Mouse (Mus musculus) embryonic facial prominence, embryonic 10.5 days (tissue): ENCODE data around the gene Cdca8. TPM values are rescaled to one million over a fixed set of nuclear protein-coding genes. Genes with fewer than 3 reads are reported as not detected.

Experiments used
- DNase-seq: peaks from one replicate; pipeline ENCODE4 v3.0.0-alpha.2; 2017; ENCODE audit warnings: low spot score
- H3K27ac ChIP-seq: fragments of 300-500 bp; sonication (generic); replicated peaks from 2 replicates; pipeline ENCODE4 v1.5.1; 2016; ENCODE audit warnings: mild to moderate bottlenecking
- H3K27me3 ChIP-seq: fragments of 300-500 bp; sonication (generic); replicated peaks from 2 replicates; pipeline ENCODE4 v1.6.1; 2016; ENCODE audit warnings: low read depth, mild to moderate bottlenecking; ENCODE audit not compliant: poor library complexity, severe bottlenecking
- H3K36me3 ChIP-seq: fragments of 300-500 bp; sonication (generic); replicated peaks from 2 replicates; pipeline ENCODE4 v1.6.1; 2016; ENCODE audit warnings: mild to moderate bottlenecking, moderate library complexity
- H3K4me1 ChIP-seq: fragments of 300-500 bp; sonication (generic); 2 replicates; pipeline ENCODE4 v1.6.1; 2016
- H3K4me3 ChIP-seq: fragments of 300-500 bp; sonication (generic); 2 replicates; pipeline ENCODE4 v1.5.1; 2016; ENCODE audit warnings: mild to moderate bottlenecking, moderate library complexity
- H3K9me3 ChIP-seq: fragments of 300-500 bp; sonication (generic); 2 replicates; pipeline ENCODE4 v1.6.1; 2016; ENCODE audit warnings: mild to moderate bottlenecking
- WGBS: fragments of 180-500 bp; shearing (Covaris S2); methylation state at CpG from one replicate; pipeline ENCODE4 v1.1.7; 2016; 5-methylcytosine and 5-hydroxymethylcytosine counted together
- polyA plus RNA-seq: library from polyadenylated mRNA; unstranded; fragments of >200 nt; fragmentation: Nextera tagmentation; extraction: Ambion mirVana; gene quantifications from 2 replicates; pipeline ENCODE4 v1.2.1, GENCODE M21; 2016

Cdca8 gene
- polyA plus RNA-seq, 1 experiment from 2014 or later: 230 TPM

DNA sequence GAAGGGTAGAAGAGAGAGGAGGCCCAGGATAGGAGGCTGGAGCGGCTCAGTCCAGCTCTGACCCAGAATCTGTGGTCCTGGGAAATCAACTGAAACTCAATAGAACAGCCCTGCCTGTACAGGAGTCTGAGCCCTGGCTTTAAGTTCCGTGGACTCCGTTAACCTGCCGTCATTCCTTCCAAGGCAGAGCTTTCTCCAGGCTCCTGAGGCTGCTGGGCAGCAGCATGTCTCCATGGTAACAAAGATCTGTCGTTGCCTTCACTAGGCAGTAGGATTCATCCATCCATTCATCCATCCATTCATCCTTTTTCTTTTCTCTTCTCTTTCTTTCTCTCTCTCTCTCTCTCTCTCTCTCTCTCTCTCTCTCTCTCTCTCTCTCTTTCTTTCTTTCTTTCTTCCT lies 31.6 kb upstream of the Cdca8 start:
- H3K27ac ChIP-seq: peak overlapping the region; percentile 62; the same call in 1 of the 2 replicates
- peaks cover 79% of the 10 kb centered on the region for H3K4me1 ChIP-seq
- H3K36me3 ChIP-seq: no peaks in the 10 kb centered on the region
- peak; percentile 18 for DNase-seq
- no peak overlapping the region for H3K4me3 ChIP-seq
- WGBS: 44% methylated on average over 5 of the region's 5 CpGs
- H3K9me3 ChIP-seq: no peaks in the 10 kb centered on the region
- peaks cover 57% of the 10 kb centered on the region for H3K27me3 ChIP-seq

DNA sequence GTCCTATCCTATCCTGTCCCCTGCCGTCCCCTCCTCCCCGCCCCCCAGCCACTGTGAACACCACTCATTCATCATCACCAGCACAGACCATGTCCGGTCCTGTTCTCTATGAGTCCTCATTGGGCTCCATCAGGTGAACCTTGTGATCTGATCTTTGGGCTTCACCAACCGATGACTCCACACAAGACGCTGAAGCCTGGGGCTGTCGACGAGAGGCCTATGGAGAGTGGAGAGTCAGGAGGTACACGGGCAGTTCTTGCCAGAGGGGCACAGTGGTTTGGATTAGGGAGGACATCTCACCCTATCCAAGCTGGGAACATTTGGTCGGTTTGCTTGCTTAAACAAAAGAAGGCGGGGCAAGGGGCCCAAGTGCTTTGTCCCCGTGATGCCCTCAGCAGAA lies 31.1 kb upstream of the Cdca8 start:
- WGBS: 73% methylated on average over 11 of the region's 11 CpGs
- H3K27ac ChIP-seq: peak overlapping the region; percentile 62; the same call in 1 of the 2 replicates

DNA sequence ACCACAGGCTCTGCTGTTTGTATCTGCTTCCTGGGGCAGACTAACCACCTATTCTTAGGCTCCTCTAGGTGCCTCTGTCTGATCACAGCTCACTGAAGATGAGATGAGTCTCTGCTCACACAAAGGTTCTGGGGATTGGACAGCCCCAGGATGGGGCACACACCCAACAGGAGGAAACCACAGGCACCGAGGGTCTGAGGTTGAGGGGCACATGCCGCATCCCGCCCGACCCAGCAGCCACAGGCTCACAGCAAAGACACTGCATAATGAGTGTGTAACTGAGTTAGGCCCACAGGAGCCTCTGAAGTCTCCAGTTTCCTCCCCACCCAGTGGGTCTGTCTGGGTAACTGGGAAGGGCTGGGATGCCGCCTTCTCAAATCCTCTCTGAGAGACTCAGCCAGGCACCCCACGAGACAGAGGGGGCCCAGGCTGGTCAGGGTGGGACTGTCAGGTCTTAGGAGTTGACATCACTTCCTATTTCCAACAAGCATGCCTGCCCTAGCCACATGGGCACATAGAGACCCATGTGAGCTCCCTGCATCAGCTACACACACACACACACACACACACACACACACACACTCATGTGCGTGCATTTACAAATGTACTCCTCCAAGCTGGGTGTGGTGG lies 30.2 kb upstream of the Cdca8 start:
- Histone ChIP-seq H3K27me3 (peaks cover 61% of the 10 kb centered on the region), H3K9me3 (no peaks in the 10 kb centered on the region), H3K4me3 (peak overlapping the region; percentile 9; the same call in 1 of the 2 replicates), H3K27ac (peak overlapping the region; percentile 79), H3K4me1 (peaks cover 78% of the 10 kb centered on the region), H3K36me3 (no peaks in the 10 kb centered on the region)
- WGBS: 64% methylated on average over 7 of the region's 7 CpGs
- peak; percentile 13 for DNase-seq

More for the DNA sequence above, 31.1 kb upstream of the Cdca8 start:
- Histone ChIP-seq H3K27me3 (peaks cover 62% of the 10 kb centered on the region), H3K4me1 (peaks cover 79% of the 10 kb centered on the region), H3K36me3 (no peaks in the 10 kb centered on the region), H3K4me3 (no peak overlapping the region), H3K9me3 (no peaks in the 10 kb centered on the region)
- DNase-seq: no peak

DNA sequence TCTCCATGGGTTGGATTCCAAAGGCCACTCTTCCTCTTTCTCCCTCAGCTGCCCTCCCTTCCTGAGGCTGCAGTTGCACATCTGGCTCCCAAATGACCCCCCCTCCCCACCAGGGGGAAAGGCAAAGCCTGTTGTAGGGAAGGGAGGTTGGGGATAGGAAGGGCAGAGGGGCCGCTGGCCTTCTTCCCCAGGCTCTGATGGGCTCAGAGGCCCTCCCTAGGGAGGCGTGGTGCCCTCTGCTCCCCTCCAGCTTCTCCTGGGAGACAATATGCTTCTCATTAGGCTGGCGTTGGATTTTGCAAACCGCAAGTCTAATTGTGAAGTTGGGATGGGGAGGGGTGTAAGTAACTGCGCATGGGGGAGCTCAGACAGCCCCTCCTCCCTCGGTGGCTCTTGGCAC lies 29.6 kb upstream of the Cdca8 start:
- H3K27ac ChIP-seq: peak overlapping the region; percentile 79
- no peaks in the 10 kb centered on the region for H3K9me3 ChIP-seq
- H3K4me1 ChIP-seq: peaks cover 75% of the 10 kb centered on the region
- peak; percentile 63 for DNase-seq
- H3K27me3 ChIP-seq: peaks cover 61% of the 10 kb centered on the region
- peak overlapping the region; percentile 9; the same call in 1 of the 2 replicates for H3K4me3 ChIP-seq
- 36% methylated on average over 6 of the region's 6 CpGs for WGBS
- no peaks in the 10 kb centered on the region for H3K36me3 ChIP-seq

DNA sequence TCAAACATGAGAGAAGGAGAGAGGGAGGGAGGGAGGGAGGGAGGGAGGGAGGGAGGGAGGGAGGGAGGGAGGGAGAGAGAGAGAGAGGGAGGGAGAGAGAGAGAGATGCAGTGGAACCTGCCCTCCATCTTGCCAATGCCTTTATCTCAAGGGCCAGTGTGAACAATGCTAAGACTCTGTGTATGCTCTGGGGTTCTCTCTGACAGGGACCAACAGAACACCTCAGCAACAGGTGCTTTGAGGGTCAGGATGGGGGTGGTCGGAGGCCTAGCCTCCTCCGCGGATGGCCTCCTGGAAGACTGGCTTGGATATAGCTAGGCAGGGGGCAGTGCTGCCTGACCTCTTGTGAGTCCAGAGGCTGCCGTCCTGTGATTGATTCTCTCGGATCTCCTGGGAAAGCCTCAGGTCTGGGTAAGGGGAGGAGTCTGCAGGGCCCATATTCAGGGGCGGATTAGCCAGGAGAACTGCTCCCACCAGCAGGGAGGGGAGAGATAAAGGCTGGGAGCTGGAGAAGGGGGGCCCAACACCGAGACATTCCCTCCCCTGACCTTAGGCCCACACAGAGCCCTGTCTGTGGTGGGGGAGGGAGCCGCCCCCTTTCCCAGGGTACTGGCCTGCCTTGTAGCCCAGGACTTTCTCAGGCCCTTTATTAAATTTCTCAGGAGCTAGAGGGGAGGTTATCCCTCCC lies 25.9 kb upstream of the Cdca8 start:
- Histone ChIP-seq H3K27me3 (peaks cover 52% of the 10 kb centered on the region), H3K36me3 (no peaks in the 10 kb centered on the region), H3K4me3 (0 out of 2 replicates have a peak overlapping the region, but pooled peaks have one; percentile 9), H3K4me1 (peaks cover 54% of the 10 kb centered on the region), H3K9me3 (no peaks in the 10 kb centered on the region), H3K27ac (peak overlapping the region; percentile 71)
- 10% methylated on average over 8 of the region's 8 CpGs for WGBS
- DNase-seq: peak; percentile 55

DNA sequence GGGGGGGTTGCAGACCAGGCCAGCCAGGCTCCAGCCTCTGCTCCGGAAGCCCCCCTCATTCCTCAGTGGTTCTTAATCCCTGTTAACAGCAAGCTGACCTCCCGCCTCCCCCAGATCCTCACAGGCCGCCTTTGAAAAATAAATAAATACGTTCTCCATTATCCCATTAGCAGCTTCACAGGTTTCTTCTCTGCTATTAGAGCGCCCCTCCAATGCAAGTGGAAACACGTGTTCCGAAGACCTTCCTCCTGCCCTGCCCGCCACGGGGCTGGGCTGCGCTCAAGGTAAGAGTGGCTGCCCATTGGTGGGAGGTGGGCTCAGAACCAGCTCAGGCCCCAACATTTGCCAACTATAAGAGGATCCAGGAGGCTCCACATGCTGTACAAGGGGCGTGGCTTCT lies 23.5 kb upstream of the Cdca8 start:
- H3K4me1 ChIP-seq: peaks cover 42% of the 10 kb centered on the region
- 30% methylated on average over 11 of the region's 11 CpGs for WGBS
- H3K36me3 ChIP-seq: no peaks in the 10 kb centered on the region
- peaks cover 36% of the 10 kb centered on the region for H3K27me3 ChIP-seq
- H3K4me3 ChIP-seq: no peak overlapping the region
- H3K27ac ChIP-seq: no peak overlapping the region
- no peaks in the 10 kb centered on the region for H3K9me3 ChIP-seq
- DNase-seq: peak; percentile 66

DNA sequence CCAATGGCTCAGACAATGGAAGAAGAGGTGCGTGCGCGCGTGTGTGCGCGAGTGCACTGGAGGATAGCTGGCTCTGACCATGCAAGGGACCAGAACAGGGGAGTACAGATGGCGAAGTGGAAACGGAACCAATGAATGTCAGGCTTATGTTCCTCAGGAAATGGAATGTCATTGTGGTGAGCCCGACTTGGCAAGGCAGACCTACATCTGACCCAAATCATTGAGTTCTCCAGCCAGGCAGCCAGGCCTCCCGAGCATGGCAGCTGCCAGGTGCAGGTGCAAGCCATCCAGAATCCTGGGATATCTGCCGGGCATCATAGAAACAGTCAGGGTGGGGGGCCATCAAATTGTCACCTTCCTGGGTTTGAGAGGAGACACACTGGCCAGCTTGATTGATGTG lies 21.8 kb upstream of the Cdca8 start:
- no peak for DNase-seq
- Histone ChIP-seq H3K27ac (no peak overlapping the region), H3K4me1 (peaks cover 41% of the 10 kb centered on the region), H3K36me3 (no peaks in the 10 kb centered on the region), H3K4me3 (no peak overlapping the region), H3K27me3 (peaks cover 27% of the 10 kb centered on the region), H3K9me3 (no peaks in the 10 kb centered on the region)
- WGBS: 92% methylated on average over 11 of the region's 11 CpGs

DNA sequence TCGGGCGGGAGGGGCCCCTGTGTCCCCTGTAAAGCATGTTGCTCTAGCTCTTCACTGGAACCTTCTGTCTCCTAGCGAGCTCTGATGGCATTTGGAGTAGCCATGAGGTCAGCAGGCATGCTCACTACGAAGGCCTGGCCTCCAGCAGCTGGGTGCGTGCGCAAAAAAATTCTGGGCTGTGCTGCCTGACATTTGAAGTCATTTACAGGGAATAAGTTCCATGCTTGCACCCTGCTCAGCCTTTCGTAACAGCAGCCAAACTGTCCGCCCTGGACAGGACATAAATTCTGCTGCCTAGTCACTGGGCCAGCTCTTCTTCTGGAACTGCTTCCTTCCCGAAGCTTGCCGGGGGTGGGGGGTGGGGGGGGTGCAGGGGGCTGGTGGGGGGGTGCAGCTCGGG lies 20.0 kb upstream of the Cdca8 start:
- 70% methylated on average over 11 of the region's 11 CpGs for WGBS

DNA sequence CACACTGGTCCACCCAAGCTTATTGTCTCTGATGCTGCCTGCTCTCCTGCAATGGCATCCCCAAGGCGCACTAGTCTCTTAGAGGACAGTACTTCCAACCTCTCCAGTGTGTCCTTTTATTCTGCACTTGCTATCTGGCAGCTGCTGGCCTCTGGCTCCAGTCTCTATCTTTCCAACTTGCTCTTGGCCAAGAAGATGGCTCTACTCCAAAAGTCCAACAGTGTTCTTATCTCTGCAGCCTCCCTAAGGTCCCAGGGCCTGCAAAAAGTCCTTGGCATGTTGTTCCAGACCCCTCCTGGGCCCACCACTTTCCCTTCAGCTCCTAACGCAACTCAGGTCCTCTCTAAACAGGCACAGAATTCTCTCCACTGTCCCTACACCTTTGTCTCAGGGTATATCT lies 18.2 kb upstream of the Cdca8 start:
- no peaks in the 10 kb centered on the region for H3K36me3 ChIP-seq
- no peaks in the 10 kb centered on the region for H3K9me3 ChIP-seq
- DNase-seq: no peak
- H3K4me3 ChIP-seq: no peak overlapping the region
- peaks cover 9% of the 10 kb centered on the region for H3K27me3 ChIP-seq
- WGBS: 87% methylated on average over 2 of the region's 2 CpGs
- H3K27ac ChIP-seq: no peak overlapping the region
- peaks cover 15% of the 10 kb centered on the region for H3K4me1 ChIP-seq

More for the DNA sequence above, 20.0 kb upstream of the Cdca8 start:
- DNase-seq: no peak
- Histone ChIP-seq H3K9me3 (no peaks in the 10 kb centered on the region), H3K4me3 (no peak overlapping the region), H3K27me3 (peaks cover 12% of the 10 kb centered on the region), H3K27ac (peak overlapping the region; percentile 63), H3K36me3 (no peaks in the 10 kb centered on the region), H3K4me1 (peaks cover 27% of the 10 kb centered on the region)

DNA sequence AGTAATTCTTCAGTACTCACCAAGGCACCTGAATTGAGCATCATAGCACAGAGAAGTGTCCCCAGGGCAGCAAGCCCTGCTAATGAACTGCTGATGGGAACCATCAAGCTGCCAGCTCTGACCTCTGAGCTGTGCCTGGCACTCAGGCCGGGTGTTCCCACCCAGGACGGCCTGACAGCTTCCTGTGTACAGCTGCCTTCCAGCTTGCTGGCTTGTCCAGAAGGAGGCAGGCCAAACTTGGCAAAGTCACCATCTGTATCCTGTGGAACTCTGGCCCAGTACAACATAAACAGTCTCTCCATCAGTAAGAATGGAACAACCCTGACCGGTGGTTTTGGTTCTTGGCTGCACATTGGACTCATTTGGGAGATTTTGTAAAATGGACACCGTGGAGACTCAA lies 14.4 kb upstream of the Cdca8 start:
- DNase-seq: no peak
- WGBS: 64% methylated on average over 4 of the region's 4 CpGs
- Histone ChIP-seq H3K4me3 (no peak overlapping the region), H3K9me3 (no peaks in the 10 kb centered on the region), H3K36me3 (no peaks in the 10 kb centered on the region), H3K27me3 (no peaks in the 10 kb centered on the region), H3K27ac (no peak overlapping the region), H3K4me1 (peaks cover 1% of the 10 kb centered on the region)

DNA sequence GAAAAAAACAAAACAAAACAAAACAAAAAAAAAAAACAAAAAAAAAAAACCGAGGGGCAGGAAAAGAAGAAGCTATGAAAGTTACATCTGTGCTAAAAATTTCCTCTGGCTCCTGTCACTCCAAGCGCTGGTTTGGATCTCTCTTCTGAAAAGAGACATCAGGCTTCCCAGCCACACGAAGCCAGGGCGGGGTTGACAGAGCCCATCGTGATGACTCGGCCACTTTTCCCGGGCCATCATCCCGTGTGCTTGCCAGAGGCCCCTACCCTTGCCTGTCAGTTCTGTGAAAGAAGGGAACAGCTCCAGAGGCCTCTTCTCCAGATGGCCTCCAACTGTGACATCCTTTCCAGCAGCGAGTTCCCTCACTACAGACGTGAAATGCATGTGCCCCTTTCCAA lies 11.9 kb upstream of the Cdca8 start:
- H3K4me1 ChIP-seq: no peaks in the 10 kb centered on the region
- 55% methylated on average over 10 of the region's 10 CpGs for WGBS
- no peaks in the 10 kb centered on the region for H3K36me3 ChIP-seq
- H3K4me3 ChIP-seq: no peak overlapping the region
- H3K9me3 ChIP-seq: no peaks in the 10 kb centered on the region
- no peaks in the 10 kb centered on the region for H3K27me3 ChIP-seq
- DNase-seq: no peak
- no peak overlapping the region for H3K27ac ChIP-seq

DNA sequence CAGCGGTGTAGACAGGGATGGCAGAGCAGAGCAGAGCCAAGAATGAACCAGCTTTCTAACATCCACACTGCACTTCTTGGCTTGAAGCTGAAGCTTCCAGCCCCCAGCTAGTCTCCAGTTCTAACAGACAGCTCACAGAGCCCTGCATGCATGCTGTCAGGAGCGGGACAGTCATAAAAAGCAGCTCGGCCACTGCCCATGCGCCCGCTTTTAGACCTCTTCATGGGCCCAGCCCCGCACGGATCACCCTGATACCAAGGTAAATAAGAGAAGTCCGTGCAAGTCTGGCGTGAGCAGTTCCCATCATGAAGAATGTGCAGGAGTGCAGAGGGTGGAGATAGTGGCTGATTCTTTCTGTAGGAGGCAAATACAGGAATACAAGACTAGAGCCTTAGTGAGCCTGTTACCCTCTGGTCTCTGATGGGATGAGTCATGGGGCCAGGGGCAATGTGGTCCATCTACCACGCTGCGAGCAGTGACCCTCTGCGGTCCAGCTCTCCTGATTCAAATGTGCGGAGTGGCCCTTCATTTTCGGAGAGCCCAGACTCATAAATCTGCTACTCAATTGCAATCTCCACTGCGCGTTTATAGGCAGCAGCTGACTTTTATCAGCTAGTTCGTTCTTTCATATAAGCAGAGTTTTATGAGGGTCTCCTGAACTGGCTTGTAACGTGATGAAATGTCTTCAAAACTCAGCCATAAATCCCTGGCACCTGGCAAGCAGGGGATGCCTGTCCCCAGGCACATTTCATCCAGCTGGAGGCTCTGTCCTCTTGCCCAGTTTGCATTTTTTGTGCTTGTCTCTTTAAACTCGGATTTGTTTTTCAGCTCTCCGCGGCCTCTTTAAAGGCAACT lies 11.3 kb upstream of the Cdca8 start:
- Histone ChIP-seq H3K4me1 (no peaks in the 10 kb centered on the region), H3K27ac (no peak overlapping the region), H3K36me3 (no peaks in the 10 kb centered on the region), H3K4me3 (no peak overlapping the region), H3K27me3 (no peaks in the 10 kb centered on the region), H3K9me3 (no peaks in the 10 kb centered on the region)
- WGBS: 85% methylated on average over 21 of the region's 21 CpGs
- DNase-seq: no peak
